ENCODE assay signal across 8 mouse cellular contexts in genomic region chr16:6348581-6349241, GRCm38 (mm10).
DNase-seq lines count a peak whose midpoint lies in the region; ATAC-seq and TF ChIP-seq lines count a peak whose summit lies in the region.

No protein-coding gene starts in this region.

- H3K36me3 ChIP-seq in kidney, embryonic 15.5 days = no peaks in the 10 kb centered on the region
- H3K36me3 ChIP-seq in forebrain, postnatal 0 days (ENCODE audit: insufficient read depth) = no peaks in the 10 kb centered on the region
- H3K36me3 ChIP-seq in midbrain, embryonic 11.5 days (ENCODE audit: control insufficient read depth, insufficient read depth, low read length) = no peaks in the 10 kb centered on the region
- H3K36me3 ChIP-seq in stomach, embryonic 16.5 days (ENCODE audit: control insufficient read depth, insufficient read depth, low read length) = no peaks in the 10 kb centered on the region

- H3K9me3 ChIP-seq in kidney, embryonic 15.5 days (replicated peaks) = no peaks in the 10 kb centered on the region
- no peaks in the 10 kb centered on the region for H3K9me3 ChIP-seq in forebrain, postnatal 0 days (ENCODE audit: low read length)
- H3K9me3 ChIP-seq in midbrain, embryonic 11.5 days (ENCODE audit: control insufficient read depth, low read length) = no peaks in the 10 kb centered on the region
- H3K9me3 ChIP-seq in stomach, embryonic 16.5 days (replicated peaks; ENCODE audit: control insufficient read depth, low read length) = no peaks in the 10 kb centered on the region

- H3K4me2 ChIP-seq in kidney, embryonic 15.5 days = peak overlapping the region; percentile 60
- peak overlapping the region; percentile 75 for H3K4me2 ChIP-seq in forebrain, postnatal 0 days (ENCODE audit: low read depth)
- peak overlapping the region; percentile 75 for H3K4me2 ChIP-seq in midbrain, embryonic 11.5 days
- H3K4me2 ChIP-seq in stomach, embryonic 16.5 days (ENCODE audit: low read depth, low read length) = peak overlapping the region; percentile 39

- intact Hi-C loops in gastrocnemius, postnatal 36 days (cut with DNase I) = no loop called here

- peak; percentile 50 for TF ChIP-seq CTCF in forebrain, postnatal 0 days (IDR thresholded peaks at IDR 0.05; ENCODE audit: low read depth)

- H3K4me1 ChIP-seq in kidney, embryonic 15.5 days = peaks cover 11% of the 10 kb centered on the region; the same call in 1 of the 2 replicates
- no peaks in the 10 kb centered on the region; the same call in 1 of the 2 replicates for H3K4me1 ChIP-seq in forebrain, postnatal 0 days (ENCODE audit: insufficient read depth)
- H3K4me1 ChIP-seq in midbrain, embryonic 11.5 days (ENCODE audit: control insufficient read depth, insufficient read depth, low read length) = no peaks in the 10 kb centered on the region; the same call in 1 of the 2 replicates
- H3K4me1 ChIP-seq in stomach, embryonic 16.5 days (ENCODE audit: control insufficient read depth, insufficient read depth, low read length) = no peaks in the 10 kb centered on the region

- 0 out of 2 replicates have a peak overlapping the region, but pooled peaks have one; percentile 11 for H3K9ac ChIP-seq in kidney, embryonic 15.5 days
- H3K9ac ChIP-seq in forebrain, postnatal 0 days = peak overlapping the region; percentile 71
- peak overlapping the region; percentile 59 for H3K9ac ChIP-seq in midbrain, embryonic 11.5 days (ENCODE audit: low read length)
- no peak overlapping the region for H3K9ac ChIP-seq in stomach, embryonic 16.5 days (ENCODE audit: low read length)

- H3K4me3 ChIP-seq in kidney, embryonic 15.5 days (replicated peaks) = peak overlapping the region; percentile 30
- H3K4me3 ChIP-seq in forebrain, postnatal 0 days (ENCODE audit: low read depth, low read length) = peak overlapping the region; percentile 60
- peak overlapping the region; percentile 36 for H3K4me3 ChIP-seq in midbrain, embryonic 11.5 days (ENCODE audit: low read depth, low read length)
- H3K4me3 ChIP-seq in stomach, embryonic 16.5 days (replicated peaks; ENCODE audit: low read length) = peak overlapping the region; percentile 12

- WGBS in kidney, embryonic 15.5 days = under 1% methylated on average over 41 of the region's 41 CpGs
- WGBS in forebrain, postnatal 0 days = under 1% methylated on average over 41 of the region's 41 CpGs
- under 1% methylated on average over 41 of the region's 41 CpGs for WGBS in midbrain, embryonic 11.5 days
- WGBS in stomach, embryonic 16.5 days = under 1% methylated on average over 41 of the region's 41 CpGs

- ATAC-seq in kidney, embryonic 15.5 days (replicated peaks; ENCODE audit: low FRiP score) = peak; percentile 82
- peak; percentile 90 for ATAC-seq in forebrain, postnatal 0 days
- peak; percentile 89 for ATAC-seq in midbrain, embryonic 11.5 days (ENCODE audit: low FRiP score)
- peak; percentile 37; the same call in 1 of the 2 replicates for ATAC-seq in stomach, embryonic 16.5 days (ENCODE audit: insufficient read depth, low FRiP score)

- H3K27ac ChIP-seq in kidney, embryonic 15.5 days = no peak overlapping the region
- peak overlapping the region; percentile 85 for H3K27ac ChIP-seq in forebrain, postnatal 0 days (ENCODE audit: low read depth, low read length)
- H3K27ac ChIP-seq in midbrain, embryonic 11.5 days (ENCODE audit: low read depth, low read length) = no peak overlapping the region
- no peak overlapping the region for H3K27ac ChIP-seq in stomach, embryonic 16.5 days (ENCODE audit: low read length)

- DNase-seq in kidney, adult 9 months = no peak
- peak; percentile 80 to 84 for DNase-seq in cerebellum, adult 18-20 months
- peak; percentile 88 for DNase-seq in forebrain, postnatal 0 days
- peak; percentile 63 for DNase-seq in layer of hippocampus, adult 9-11 months
- DNase-seq in midbrain, embryonic 11.5 days (ENCODE audit: low spot score, missing footprints) = peak; percentile 95
- DNase-seq in gastrocnemius, postnatal 36 days = no peak

- peaks cover 42% of the 10 kb centered on the region for H3K27me3 ChIP-seq in kidney, embryonic 15.5 days
- H3K27me3 ChIP-seq in forebrain, postnatal 0 days (ENCODE audit: insufficient read depth, low read length) = no peaks in the 10 kb centered on the region
- peaks cover 15% of the 10 kb centered on the region for H3K27me3 ChIP-seq in midbrain, embryonic 11.5 days (ENCODE audit: control insufficient read depth, insufficient read depth, low read length)
- H3K27me3 ChIP-seq in stomach, embryonic 16.5 days (ENCODE audit: control insufficient read depth, insufficient read depth, low read length) = peaks cover 23% of the 10 kb centered on the region

Comparison
In these comparisons a context has a peak if more than half of its experiments do, and no peak if none do; other contexts are left out.
1. ATAC-seq: peak in every context shown above with its lines; median percentile 90 in forebrain, postnatal 0 days; 89 in midbrain, embryonic 11.5 days; 82 in kidney, embryonic 15.5 days; 37 in stomach, embryonic 16.5 days.
2. DNase-seq: peak in cerebellum, adult 18-20 months (2 of 2), forebrain, postnatal 0 days (single experiment), layer of hippocampus, adult 9-11 months (single experiment) and midbrain, embryonic 11.5 days (single experiment); none in kidney, adult 9 months (single experiment) and gastrocnemius, postnatal 36 days (0 of 2).
3. Peak in every context shown above with its lines, with median percentiles within 50 percentile points of each other: H3K4me2 ChIP-seq and H3K4me3 ChIP-seq.